In genomic region chr9:51926629-51927028, GRCm38 (mm10) we compare ENCODE assay signal across 22 mouse cellular contexts.
"Had no signal": no experiment of that assay in that cellular context is flagged by ENCODE, and none has a peak within 500 bp of the region (broad histone marks: within the 10 kb centered on the region; RNA-seq: fewer than 3 reads in every experiment).

No protein-coding gene starts in this region.

- H3K9ac ChIP-seq: liver, embryonic 15.5 days; lung, embryonic 14.5 days; midbrain, embryonic 15.5 days; neural tube, embryonic 12.5 days; neural tube, embryonic 15.5 days; stomach, embryonic 15.5 days had no signal

- DNase-seq: kidney, adult 2 months; kidney, postnatal 25 days; layer of hippocampus, adult 9-11 months; lung, embryonic 14.5 days; right cerebral cortex, adult 18-20 months; right cerebral cortex, postnatal 14 days; right cerebral cortex, postnatal 4 days; thymus, adult 2 months; thymus, postnatal 14 days; thymus, postnatal 4 days had no signal

- H3K4me3 ChIP-seq: layer of hippocampus, adult 2 months; liver, embryonic 15.5 days; megakaryocyte, embryonic 14.5 days; midbrain, embryonic 15.5 days; neural tube, embryonic 12.5 days; neural tube, embryonic 15.5 days; stomach, embryonic 15.5 days had no signal

- H3K27me3 ChIP-seq: liver, embryonic 15.5 days; midbrain, embryonic 15.5 days; neural tube, embryonic 12.5 days; neural tube, embryonic 15.5 days; stomach, embryonic 15.5 days had no signal

- H3K9me3 ChIP-seq: liver, embryonic 15.5 days; megakaryocyte, embryonic 14.5 days; midbrain, embryonic 15.5 days; neural tube, embryonic 12.5 days; neural tube, embryonic 15.5 days; stomach, embryonic 15.5 days had no signal

- H3K27ac ChIP-seq: kidney, postnatal 0 days; layer of hippocampus, adult 2 months; liver, embryonic 15.5 days; macrophage; midbrain, embryonic 15.5 days; neural tube, embryonic 12.5 days; neural tube, embryonic 15.5 days; stomach, embryonic 15.5 days had no signal

- ATAC-seq: intestine, postnatal 0 days; lung, postnatal 0 days; midbrain, embryonic 15.5 days had no signal

- H3K36me3 ChIP-seq: liver, embryonic 15.5 days; midbrain, embryonic 15.5 days; neural tube, embryonic 12.5 days; neural tube, embryonic 15.5 days; stomach, embryonic 15.5 days had no signal

- H3K4me2 ChIP-seq: liver, embryonic 15.5 days; lung, embryonic 14.5 days; midbrain, embryonic 11.5 days; midbrain, embryonic 15.5 days; neural tube, embryonic 12.5 days; neural tube, embryonic 15.5 days; stomach, embryonic 15.5 days had no signal

- H3K4me1 ChIP-seq: liver, embryonic 15.5 days; neural tube, embryonic 12.5 days had no signal
